Mouse (Mus musculus) left cerebral cortex, adult 2 months (tissue): ENCODE measurements around the gene Eid3. TPM values are rescaled to one million over a fixed set of nuclear protein-coding genes. Genes with fewer than 3 reads are reported as not detected.

Source experiments
- DNase-seq, 2 experiments: peaks; one replicate each; pipeline ENCODE4 v3.0.0; 2021 to 2022; ENCODE audit warnings: low spot score in 2 of 2, mixed read lengths in 1 of 2; ENCODE audit errors: extremely low spot score in 1 of 2
- H3K27ac ChIP-seq: fragments of 200-600 bp; 2 replicates; pipeline ENCODE4 v1.8.1; 2022
- H3K4me3 ChIP-seq: fragments of 200-600 bp; 2 replicates; pipeline ENCODE4 v1.8.1; 2022
- CTCF ChIP-seq: fragments of 200-600 bp; IDR thresholded peaks from 2 replicates; pipeline ENCODE4 v1.8.1; 2022; ENCODE audit warnings: antibody characterized with exemption, mild to moderate bottlenecking, moderate library complexity
- intact Hi-C: fragments of 180-260 bp; cut with DNase I; formaldehyde crosslinking; loops from one replicate; pipeline ENCODE4 v1.15.1; 2025
- total RNA-seq, 2 experiments: library from RNA; stranded (reverse); gene quantifications; 2 replicates each; pipeline ENCODE4 v1.2.3; 2021

The Eid3 gene
- total RNA-seq, 2 experiments from 2014 or later = 2.0 to 2.4 TPM

DNA sequence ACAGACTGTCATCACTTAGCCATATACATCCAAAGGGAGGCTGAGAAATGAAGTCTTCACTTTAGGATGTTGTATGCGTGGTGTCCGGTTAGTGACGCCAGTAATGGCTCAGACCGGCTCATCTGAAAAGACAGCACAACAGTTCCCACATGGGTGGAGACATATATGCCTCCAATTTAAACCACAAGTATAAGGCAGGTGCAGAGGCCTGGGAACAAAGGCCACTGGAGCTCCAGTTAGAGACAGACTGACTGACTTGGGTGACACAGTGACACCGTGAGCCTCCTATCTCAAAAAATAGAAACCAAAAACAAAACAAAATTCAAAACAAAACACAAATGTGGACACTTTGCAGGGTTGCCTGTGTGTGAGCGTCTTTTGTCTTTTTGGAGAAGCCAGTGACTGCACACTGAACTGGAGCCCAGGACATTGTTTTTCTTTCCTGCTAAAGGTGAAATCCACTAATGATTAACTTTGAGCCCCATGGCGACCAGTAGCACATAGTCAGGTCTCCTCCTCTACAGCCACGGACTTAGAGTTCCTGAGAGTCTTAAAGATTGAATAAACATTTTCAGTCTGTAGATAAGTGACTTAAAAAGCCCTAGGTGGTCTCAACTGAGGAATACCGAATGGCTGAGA is 18.5 kb upstream of the Eid3 start:
- intact Hi-C loops = no loop called here
- no peak overlapping the region for H3K4me3 ChIP-seq
- DNase-seq = no peak
- no peak for TF ChIP-seq CTCF
- H3K27ac ChIP-seq = no peak overlapping the region

DNA sequence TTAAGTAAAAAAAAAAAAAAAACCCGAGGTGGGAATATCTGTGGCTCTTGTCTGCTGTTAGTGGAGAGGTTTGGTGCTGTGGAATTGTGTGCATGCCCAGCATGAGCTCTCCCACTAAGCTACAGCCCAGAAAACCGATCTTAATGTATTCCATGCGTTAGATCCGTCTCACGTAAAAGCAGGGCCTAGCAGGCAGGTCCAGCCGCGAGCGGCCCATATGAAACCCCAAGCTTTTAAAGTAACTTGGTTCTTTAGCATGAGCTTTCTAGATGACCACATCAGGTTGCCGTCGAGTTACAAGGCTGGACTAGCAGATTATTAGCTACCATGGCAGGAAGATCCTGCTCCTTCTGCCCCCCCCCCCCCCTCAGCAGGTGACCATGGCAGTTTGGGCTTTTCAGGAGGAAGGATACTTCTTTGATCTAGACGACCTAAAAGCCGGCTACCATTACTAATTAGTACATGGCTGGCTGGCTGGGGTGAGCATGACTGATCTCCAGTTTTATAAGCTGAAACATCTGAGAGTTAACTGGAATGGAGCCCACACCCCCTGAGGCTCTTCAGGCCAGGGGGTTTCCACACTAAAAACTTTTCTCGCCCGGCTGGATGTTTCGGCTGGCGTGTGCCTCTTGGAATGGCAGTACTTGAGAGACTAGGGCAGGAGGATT is 16.6 kb upstream of the Eid3 start:
- DNase-seq = no peak
- intact Hi-C loops = no loop called here
- H3K27ac ChIP-seq = no peak overlapping the region
- H3K4me3 ChIP-seq = no peak overlapping the region
- TF ChIP-seq CTCF = no peak

DNA sequence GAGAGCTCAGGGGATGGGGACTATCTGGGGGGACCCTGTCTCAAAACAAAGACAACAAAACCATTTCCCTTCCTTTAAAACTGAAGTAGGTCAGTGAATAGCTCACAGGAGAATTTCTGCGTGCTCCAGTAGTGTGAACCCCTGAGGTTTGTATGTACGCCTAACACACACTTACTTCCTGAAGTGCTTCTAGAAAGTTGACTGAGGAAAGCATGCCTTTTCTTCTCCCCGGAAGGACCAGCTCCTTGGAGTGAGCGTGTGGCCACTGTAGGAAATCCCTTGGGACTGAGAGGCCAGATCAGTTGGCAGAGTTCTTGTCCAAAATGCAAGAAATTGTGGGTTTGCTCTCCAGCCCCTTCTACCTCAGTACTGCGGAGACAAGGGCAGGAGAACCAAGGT is 16.1 kb upstream of the Eid3 start:
- intact Hi-C loops = no loop called here
- Histone ChIP-seq H3K4me3 (no peak overlapping the region), H3K27ac (no peak overlapping the region)
- no peak for TF ChIP-seq CTCF
- no peak for DNase-seq

GRCm38 (mm10) chr10:82851751-82852150 is 14.7 kb upstream of the Eid3 start:
- Histone ChIP-seq H3K27ac (no peak overlapping the region), H3K4me3 (no peak overlapping the region)
- no peak for DNase-seq
- intact Hi-C loops = no loop called here
- TF ChIP-seq CTCF = no peak

GRCm38 (mm10) chr10:82858032-82858680 is 8.3 kb upstream of the Eid3 start:
- Histone ChIP-seq H3K27ac (peak overlapping the region; percentile 86), H3K4me3 (peak overlapping the region; percentile 93)
- no peak for TF ChIP-seq CTCF
- DNase-seq = no peak
- intact Hi-C loops = loop anchor here (2.0 to 5.0 kb wide), 2 partner anchors 41 to 93 kb away; partner anchors contain the start of gene Nfyb

DNA sequence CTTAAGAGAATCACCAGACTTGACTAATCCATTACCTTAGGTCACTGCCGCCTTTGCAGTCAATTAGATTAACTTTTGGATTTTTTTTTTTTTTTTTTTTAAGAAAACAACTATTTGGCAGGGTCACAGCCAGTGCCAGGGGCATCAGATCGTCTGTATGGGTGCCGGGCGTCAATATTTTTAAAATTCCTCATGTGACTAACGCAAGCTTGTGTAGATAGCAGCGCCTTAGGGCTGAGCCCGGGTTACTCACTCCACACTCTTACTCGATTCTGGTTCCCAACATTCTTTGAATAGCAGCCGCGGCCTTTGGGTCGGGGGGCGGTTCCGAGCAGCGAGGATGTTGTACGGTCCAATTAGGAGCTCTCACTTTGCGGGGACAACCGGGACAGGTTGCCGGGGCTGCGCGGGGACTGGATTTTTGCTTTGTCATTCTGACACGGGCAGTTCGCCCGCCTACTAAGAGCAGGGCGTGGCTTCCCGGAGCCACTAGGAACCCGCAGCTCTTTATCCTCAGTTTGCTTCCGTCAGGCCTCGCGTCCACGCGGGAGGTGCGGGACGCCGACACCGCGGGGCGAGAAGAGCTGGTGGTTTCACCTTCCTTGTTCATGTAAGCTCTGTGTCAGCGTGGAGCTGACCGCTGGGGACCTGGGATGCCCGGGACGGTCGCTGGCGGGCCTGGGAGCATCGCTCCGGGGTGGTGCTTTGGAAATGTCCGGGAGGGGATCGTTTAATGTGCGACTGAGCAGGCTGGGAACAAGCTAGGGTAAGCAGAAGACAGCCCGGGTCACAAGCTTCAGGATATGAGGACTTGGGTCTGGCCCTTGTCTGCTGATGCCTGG is 7.5 kb upstream of the Eid3 start:
- no peak for TF ChIP-seq CTCF
- peak overlapping the region; percentile 93 for H3K4me3 ChIP-seq
- intact Hi-C loops = loop anchor here (2.0 to 5.0 kb wide), 2 partner anchors 42 to 94 kb away; partner anchors contain the start of gene Nfyb

GRCm38 (mm10) chr10:82859533-82859915 is 6.9 kb upstream of the Eid3 start:
- TF ChIP-seq CTCF = peak; percentile 31
- no peak for DNase-seq
- Histone ChIP-seq H3K4me3 (peak overlapping the region; percentile 93), H3K27ac (peak overlapping the region; percentile 86)
- intact Hi-C loops = loop anchor here (2.0 to 5.0 kb wide), 2 partner anchors 42 to 95 kb away; partner anchors contain the start of gene Nfyb

More for the DNA sequence above, 7.5 kb upstream of the Eid3 start:
- peak; percentile 88 to 91 for DNase-seq
- H3K27ac ChIP-seq = peak overlapping the region; percentile 86

DNA sequence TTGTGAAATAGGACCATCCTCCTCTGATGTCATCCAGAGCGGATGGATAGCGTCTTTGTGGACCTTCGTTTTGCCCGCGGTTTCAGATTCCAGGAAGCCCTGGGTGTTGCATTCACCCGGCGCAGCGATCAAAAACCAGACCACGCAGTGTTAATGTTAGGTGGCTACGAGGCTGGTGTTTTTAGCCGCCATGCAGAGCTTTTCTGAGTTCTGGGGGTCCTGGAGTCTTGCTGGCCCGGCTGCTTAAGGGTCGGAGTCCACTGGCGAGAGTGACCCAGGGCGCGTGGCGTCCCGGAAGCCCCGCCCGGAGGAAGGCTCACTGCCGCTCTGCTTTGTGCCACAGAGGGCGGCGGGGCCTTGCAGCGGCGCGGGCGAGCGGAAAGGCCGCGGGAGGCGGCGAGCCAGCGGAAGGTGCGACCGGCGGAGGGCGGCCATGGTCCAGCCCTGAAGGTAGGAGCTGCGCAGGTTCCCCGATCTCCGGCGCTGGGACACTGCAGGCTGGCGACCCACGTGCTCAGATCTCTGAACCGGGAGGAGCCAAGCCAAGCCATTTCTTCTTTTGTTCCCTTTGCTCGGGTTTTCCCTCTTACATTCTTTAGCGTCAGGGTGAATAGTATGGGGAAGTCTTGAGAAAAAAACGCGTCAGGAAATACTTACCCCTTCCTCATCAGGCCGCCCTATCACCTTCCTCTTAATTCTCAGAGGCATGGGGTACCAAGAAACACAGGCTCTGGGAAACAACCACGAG is 6.1 kb upstream of the Eid3 start:
- intact Hi-C loops = no loop called here

GRCm38 (mm10) chr10:82860929-82861315 is 5.5 kb upstream of the Eid3 start:
- no peak for TF ChIP-seq CTCF
- DNase-seq = no peak
- Histone ChIP-seq H3K4me3 (peak overlapping the region; percentile 93), H3K27ac (no peak overlapping the region; the same call in 1 of the 2 replicates)
- intact Hi-C loops = no loop called here

More for the DNA sequence above, 6.1 kb upstream of the Eid3 start:
- TF ChIP-seq CTCF = no peak; the same call in 1 of the 2 replicates
- DNase-seq = peak; percentile 55 to 63
- H3K4me3 ChIP-seq = peak overlapping the region; percentile 93
- peak overlapping the region; percentile 71 for H3K27ac ChIP-seq

GRCm38 (mm10) chr10:82863106-82863680 is 3.2 kb upstream of the Eid3 start:
- Histone ChIP-seq H3K4me3 (no peak overlapping the region), H3K27ac (no peak overlapping the region)
- no peak for DNase-seq
- TF ChIP-seq CTCF = no peak
- intact Hi-C loops = no loop called here
